Mouse (Mus musculus) bone marrow, adult 2 months (tissue): ENCODE measurements around the gene Hmgcl.

Experiments used
- CTCF ChIP-seq: fragments of 200-500 bp; IDR thresholded peaks from 2 replicates; pipeline ENCODE4 v1.5.1; 2011; ENCODE audit warnings: low read length, control low read depth; ENCODE audit not compliant: control insufficient read depth, insufficient read depth
- POLR2A ChIP-seq: fragments of 200-500 bp; IDR thresholded peaks from 2 replicates; pipeline ENCODE4 v1.6.1; 2011; ENCODE audit warnings: low read depth, mild to moderate bottlenecking, control low read depth, low read length, borderline replicate concordance; ENCODE audit not compliant: control insufficient read depth

- TF ChIP-seq CTCF = no peak
- TF ChIP-seq POLR2A = no peak
Observed at GRCm38 (mm10) chr4:135981524-135982063, 35.3 kb downstream of the Hmgcl start.
